12 mouse cellular contexts compared by ENCODE assay signal in the genomic region with DNA sequence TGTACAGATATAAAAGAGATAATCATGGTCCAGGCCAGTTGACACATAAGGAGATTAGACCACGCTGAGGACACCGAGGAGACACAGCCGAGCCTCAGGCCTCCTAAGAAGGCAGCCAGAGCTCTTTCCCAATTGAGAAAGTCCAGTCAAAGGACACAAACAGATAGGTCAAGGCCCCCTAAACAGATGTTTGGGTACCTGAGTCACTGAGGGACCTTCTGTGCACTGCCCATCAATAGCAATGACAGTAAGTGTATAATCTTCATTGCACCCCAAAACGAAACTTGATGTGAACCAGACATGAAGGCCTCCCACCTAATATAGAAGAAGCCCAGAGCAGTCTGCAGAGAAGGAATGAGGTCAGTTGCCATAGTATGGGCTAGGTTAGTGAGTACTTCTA.
DNase-seq lines count a peak whose midpoint lies in the region; ATAC-seq and TF ChIP-seq lines count a peak whose summit lies in the region.
"Had no signal": no experiment of that assay in that cellular context is flagged by ENCODE, and none has a peak within 500 bp of the region (broad histone marks: within the 10 kb centered on the region; RNA-seq: fewer than 3 reads in every experiment).

No protein-coding gene starts in this region.

- no peak for DNase-seq in embryonic facial prominence, embryonic 10.5 days (ENCODE audit: low spot score)
- DNase-seq in liver, adult 2 months (ENCODE audit: extremely low read depth, low read depth, low spot score) = peak; percentile 45
- no peak for DNase-seq in liver, embryonic 11.5 days (ENCODE audit: low spot score)
- no peak for DNase-seq in frontal cortex, postnatal 25 days (ENCODE audit: low spot score in 2 of 2)
- DNase-seq: kidney, postnatal 10 days had no signal

- TF ChIP-seq CTCF in liver, adult 2 months (IDR thresholded peaks at IDR 0.05; ENCODE audit: low read depth, low read length) = no peak
- no peak for TF ChIP-seq CTCF in embryonic fibroblast, embryonic 13.5 days (IDR thresholded peaks at IDR 0.05; ENCODE audit: borderline replicate concordance, insufficient read depth, low read length)
- no peak for TF ChIP-seq CTCF in small intestine, adult 2 months (IDR thresholded peaks at IDR 0.05; ENCODE audit: extremely low read depth, insufficient read length, insufficient replicate concordance, low read depth, low read length)

- TF ChIP-seq POLR2A in liver, adult 2 months (IDR thresholded peaks at IDR 0.05; ENCODE audit: extremely low read depth, insufficient read depth, low read length) = no peak
- TF ChIP-seq POLR2A in embryonic fibroblast, embryonic 13.5 days (IDR thresholded peaks at IDR 0.05; ENCODE audit: low read depth, low read length) = no peak
- no peak for TF ChIP-seq POLR2A in small intestine, adult 2 months (IDR thresholded peaks at IDR 0.05; ENCODE audit: low read depth, low read length)

- H3K4me1 ChIP-seq in embryonic facial prominence, embryonic 15.5 days = no peaks in the 10 kb centered on the region
- H3K4me1 ChIP-seq in embryonic facial prominence, embryonic 10.5 days = no peaks in the 10 kb centered on the region
- peaks cover 22% of the 10 kb centered on the region for H3K4me1 ChIP-seq in liver, adult 2 months (ENCODE audit: control insufficient read depth, insufficient read depth, low read length)
- no peaks in the 10 kb centered on the region for H3K4me1 ChIP-seq in liver, embryonic 11.5 days (replicated peaks; ENCODE audit: control insufficient read depth, insufficient read depth, low read length)
- H3K4me1 ChIP-seq in embryonic fibroblast, embryonic 13.5 days (ENCODE audit: control insufficient read depth, insufficient read depth, low read length) = peaks cover 8% of the 10 kb centered on the region; the same call in 1 of the 2 replicates
- peaks cover 11% of the 10 kb centered on the region; the same call in 1 of the 2 replicates for H3K4me1 ChIP-seq in small intestine, adult 2 months (ENCODE audit: control insufficient read depth, insufficient read depth, insufficient read length, low read length)
- H3K4me1 ChIP-seq in forebrain, embryonic 15.5 days = no peaks in the 10 kb centered on the region

- no peak overlapping the region for H3K9ac ChIP-seq in embryonic facial prominence, embryonic 15.5 days
- peak overlapping the region; percentile 36; the same call in 1 of the 2 replicates for H3K9ac ChIP-seq in liver, adult 2 months (ENCODE audit: low read depth, low read length)
- no peak overlapping the region for H3K9ac ChIP-seq in liver, embryonic 11.5 days (ENCODE audit: low read depth, low read length)
- H3K9ac ChIP-seq in forebrain, embryonic 15.5 days (replicated peaks) = no peak overlapping the region
- H3K9ac ChIP-seq: hindbrain, embryonic 14.5 days had no signal

- no peaks in the 10 kb centered on the region for H3K27me3 ChIP-seq in embryonic facial prominence, embryonic 15.5 days
- no peaks in the 10 kb centered on the region for H3K27me3 ChIP-seq in embryonic facial prominence, embryonic 10.5 days (replicated peaks; ENCODE audit: low read depth, poor library complexity, severe bottlenecking)
- no peaks in the 10 kb centered on the region for H3K27me3 ChIP-seq in liver, adult 2 months (ENCODE audit: control insufficient read depth, insufficient read depth, low read length)
- no peaks in the 10 kb centered on the region for H3K27me3 ChIP-seq in liver, embryonic 11.5 days (replicated peaks; ENCODE audit: control insufficient read depth, insufficient read depth, low read length)
- H3K27me3 ChIP-seq in small intestine, adult 2 months (ENCODE audit: control insufficient read depth, insufficient read depth, low read length) = no peaks in the 10 kb centered on the region
- no peaks in the 10 kb centered on the region for H3K27me3 ChIP-seq in forebrain, embryonic 15.5 days

- peak overlapping the region; percentile 11; the same call in 1 of the 2 replicates for H3K27ac ChIP-seq in embryonic facial prominence, embryonic 15.5 days (replicated peaks)
- H3K27ac ChIP-seq in embryonic facial prominence, embryonic 10.5 days (replicated peaks) = no peak overlapping the region
- peak overlapping the region; percentile 88 for H3K27ac ChIP-seq in liver, adult 2 months (replicated peaks; ENCODE audit: insufficient read depth, low read depth, low read length)
- no peak overlapping the region for H3K27ac ChIP-seq in liver, embryonic 11.5 days (ENCODE audit: low read depth, low read length)
- peak overlapping the region; percentile 70; the same call in 1 of the 2 replicates for H3K27ac ChIP-seq in embryonic fibroblast, embryonic 13.5 days (ENCODE audit: insufficient read depth, low read length)
- H3K27ac ChIP-seq in small intestine, adult 2 months (ENCODE audit: insufficient read depth, low read depth, low read length) = peak overlapping the region; percentile 20
- H3K27ac ChIP-seq in forebrain, embryonic 15.5 days (replicated peaks) = no peak overlapping the region
- H3K27ac ChIP-seq: hindbrain, embryonic 14.5 days had no signal

- no peaks in the 10 kb centered on the region for H3K9me3 ChIP-seq in embryonic facial prominence, embryonic 15.5 days (replicated peaks)
- H3K9me3 ChIP-seq in embryonic facial prominence, embryonic 10.5 days = peaks cover 9% of the 10 kb centered on the region; the same call in 1 of the 2 replicates
- peaks cover 5% of the 10 kb centered on the region; the same call in 1 of the 2 replicates for H3K9me3 ChIP-seq in liver, embryonic 11.5 days (ENCODE audit: control insufficient read depth, low read length)
- no peaks in the 10 kb centered on the region for H3K9me3 ChIP-seq in forebrain, embryonic 15.5 days

- no peak for ATAC-seq in embryonic facial prominence, embryonic 15.5 days (ENCODE audit: insufficient number of reproducible peaks, low FRiP score, low TSS enrichment, low read depth)
- ATAC-seq in liver, embryonic 11.5 days (replicated peaks; ENCODE audit: low FRiP score) = no peak
- no peak for ATAC-seq in forebrain, embryonic 15.5 days (replicated peaks)

- H3K4me3 ChIP-seq in embryonic facial prominence, embryonic 15.5 days (replicated peaks) = no peak overlapping the region
- H3K4me3 ChIP-seq in embryonic facial prominence, embryonic 10.5 days = no peak overlapping the region
- no peak overlapping the region for H3K4me3 ChIP-seq in liver, adult 2 months (ENCODE audit: insufficient read depth, low read depth, low read length)
- no peak overlapping the region for H3K4me3 ChIP-seq in liver, embryonic 11.5 days (ENCODE audit: low read depth, low read length)
- no peak overlapping the region for H3K4me3 ChIP-seq in embryonic fibroblast, embryonic 13.5 days (ENCODE audit: insufficient read depth, low read length)
- no peak overlapping the region for H3K4me3 ChIP-seq in small intestine, adult 2 months (ENCODE audit: low read depth, low read length)
- H3K4me3 ChIP-seq in forebrain, embryonic 15.5 days = no peak overlapping the region
- H3K4me3 ChIP-seq: erythroblast, embryonic 14.5 days; myocyte had no signal

- no peaks in the 10 kb centered on the region for H3K79me2 ChIP-seq in liver, adult 2 months (ENCODE audit: control insufficient read depth, insufficient read depth, low read length)

- WGBS in embryonic facial prominence, embryonic 15.5 days = 88% methylated on average over 4 of the region's 4 CpGs
- WGBS in embryonic facial prominence, embryonic 10.5 days = 94% methylated on average over 4 of the region's 4 CpGs
- WGBS in liver, adult 2 months = 34% methylated on average over 4 of the region's 4 CpGs
- WGBS in liver, embryonic 11.5 days = 83% methylated on average over 4 of the region's 4 CpGs
- WGBS in small intestine, adult 2 months = 47% methylated on average over 4 of the region's 4 CpGs
- 91% methylated on average over 4 of the region's 4 CpGs for WGBS in forebrain, embryonic 15.5 days

- no peak overlapping the region for H3K4me2 ChIP-seq in embryonic facial prominence, embryonic 15.5 days (replicated peaks)
- no peak overlapping the region for H3K4me2 ChIP-seq in liver, embryonic 11.5 days
- no peak overlapping the region for H3K4me2 ChIP-seq in forebrain, embryonic 15.5 days (replicated peaks)
- H3K4me2 ChIP-seq: hindbrain, embryonic 14.5 days had no signal

- peaks cover 61% of the 10 kb centered on the region for H3K36me3 ChIP-seq in embryonic facial prominence, embryonic 15.5 days
- H3K36me3 ChIP-seq in embryonic facial prominence, embryonic 10.5 days (replicated peaks) = peaks cover 94% of the 10 kb centered on the region
- H3K36me3 ChIP-seq in liver, adult 2 months (ENCODE audit: control insufficient read depth, insufficient read depth, low read length) = peaks cover 16% of the 10 kb centered on the region
- peaks cover 33% of the 10 kb centered on the region for H3K36me3 ChIP-seq in liver, embryonic 11.5 days (ENCODE audit: control insufficient read depth, insufficient read depth, low read length)
- peaks cover 36% of the 10 kb centered on the region for H3K36me3 ChIP-seq in small intestine, adult 2 months (ENCODE audit: control insufficient read depth, insufficient read depth, low read length)
- peaks cover 8% of the 10 kb centered on the region; the same call in 1 of the 2 replicates for H3K36me3 ChIP-seq in forebrain, embryonic 15.5 days

Comparison
In these comparisons a context has a peak if more than half of its experiments do, and no peak if none do; other contexts are left out.
1. H3K27ac ChIP-seq: peak in embryonic facial prominence, embryonic 15.5 days (single experiment), liver, adult 2 months (single experiment), embryonic fibroblast, embryonic 13.5 days (single experiment) and small intestine, adult 2 months (single experiment); none in embryonic facial prominence, embryonic 10.5 days (single experiment), liver, embryonic 11.5 days (single experiment) and forebrain, embryonic 15.5 days (single experiment).